Mouse (Mus musculus) ES-E14 (cell line): ENCODE results near the gene Cdc42bpg.

Experiments
- CHD2 ChIP-seq: IDR thresholded peaks from 2 replicates; pipeline ENCODE4 v1.6.1; 2014; ENCODE audit warnings: mild to moderate bottlenecking, low read depth, low read length, inconsistent platforms
- HCFC1 ChIP-seq: IDR thresholded peaks from 2 replicates; pipeline ENCODE4 v1.6.1; 2012; ENCODE audit warnings: low read length, inconsistent platforms, borderline replicate concordance; ENCODE audit not compliant: insufficient read depth
- ZC3H11A ChIP-seq: IDR thresholded peaks from 2 replicates; pipeline ENCODE4 v1.6.1; 2012; ENCODE audit warnings: low read depth, mild to moderate bottlenecking, inconsistent platforms, low read length, borderline replicate concordance
- ZNF384 ChIP-seq: IDR thresholded peaks from 2 replicates; pipeline ENCODE4 v1.6.1; 2012; ENCODE audit warnings: low read depth, low read length, inconsistent platforms

DNA sequence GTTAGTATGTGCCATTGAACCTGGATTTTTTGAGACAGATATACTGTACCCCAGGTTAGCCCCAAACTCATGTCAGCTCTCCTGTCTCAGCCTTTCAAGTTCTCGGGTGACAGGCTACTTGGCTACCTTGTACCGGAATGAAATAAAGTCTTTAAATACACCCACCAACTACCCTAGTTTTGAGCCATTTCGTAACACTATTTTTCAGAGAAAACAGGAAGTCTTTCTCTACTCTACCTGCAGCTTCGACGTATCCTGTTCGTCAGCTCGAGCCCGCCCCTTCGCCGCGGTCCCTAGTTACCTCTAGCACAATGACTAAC is 56.8 kb downstream of the Cdc42bpg start:
- TF ChIP-seq ZNF384: no peak
- no peak for TF ChIP-seq HCFC1
- TF ChIP-seq CHD2: no peak
- TF ChIP-seq ZC3H11A: no peak
